Mouse (Mus musculus) sigmoid colon, adult 10 weeks (tissue): ENCODE measurements around the gene Tapt1. TPM values are rescaled to one million over a fixed set of nuclear protein-coding genes. Genes with fewer than 3 reads are reported as not detected.

Experiments
- polyA plus RNA-seq: library from polyadenylated mRNA; stranded (reverse); fragments of 350-450 nt; fragmentation: Illumina TruSeq; extraction: RNeasy Lipid Tissue Mini Kit (QIAGEN cat#74804); gene quantifications from one replicate; pipeline ENCODE4 v1.2.3, GENCODE M21; 2014; ENCODE audit warnings: low read depth, low replicate concordance

Gene Tapt1
- polyA plus RNA-seq = 82.4 TPM

DNA sequence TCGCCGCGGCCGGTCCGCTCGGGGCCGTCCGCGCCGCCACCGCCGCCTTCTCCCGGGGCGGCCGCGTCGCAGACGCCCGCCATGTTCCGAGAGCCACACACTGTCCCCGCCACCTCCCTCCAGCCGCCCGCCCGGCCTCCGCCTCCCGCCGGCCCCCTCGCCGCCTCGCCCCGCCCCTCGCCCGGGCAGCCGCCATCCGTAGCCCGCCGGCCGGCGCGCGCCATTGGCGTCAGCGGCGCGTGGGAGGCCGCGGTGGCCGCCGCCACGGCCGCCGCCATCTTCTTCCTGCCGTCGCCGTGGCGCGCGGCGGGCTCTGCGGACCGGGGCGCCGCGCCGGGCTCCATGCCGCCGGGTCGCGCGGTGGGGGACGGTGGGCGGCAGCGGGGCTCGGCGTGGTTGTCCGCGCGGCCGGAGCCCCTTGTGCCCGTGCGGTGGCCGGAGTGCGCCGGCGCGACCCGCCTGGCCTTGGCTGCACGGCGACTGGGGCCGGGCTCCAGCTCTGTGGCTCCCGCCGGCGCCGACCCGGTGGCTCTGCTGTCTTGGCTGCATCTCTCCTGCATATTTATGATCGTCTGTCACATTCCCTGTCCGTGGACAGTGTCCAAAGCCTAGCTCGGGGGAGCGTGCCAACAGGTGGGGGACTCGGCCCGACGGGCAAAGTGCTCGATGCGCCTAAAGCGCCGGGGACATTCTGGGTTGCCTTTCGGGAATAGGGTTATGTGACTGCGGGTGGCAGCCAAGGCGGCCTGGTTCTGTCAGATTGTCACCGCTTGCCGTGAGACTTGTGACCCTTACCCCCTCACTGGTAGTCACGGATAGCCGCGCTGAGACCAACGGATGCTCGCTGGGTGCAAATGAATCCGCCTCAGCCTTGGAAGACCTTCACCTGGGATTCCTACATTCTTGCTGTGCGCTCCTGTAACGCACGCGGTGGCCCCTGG lies at the start of gene Tapt1:
Gene Tapt1, minus strand, starts transcription at position 106 of the 941 bp plus-strand sequence.

Other genes starting within 250 kb of the Tapt1 start
- gene Fgfbp1, start 244.8 kb downstream of the Tapt1 start, polyA plus RNA-seq = 42.5 TPM
- gene Prom1, start 124.6 kb downstream of the Tapt1 start, polyA plus RNA-seq = 708 TPM